Mouse (Mus musculus): ENCODE measurements around the gene Zfand2b.

Gene Zfand2b

DNA sequence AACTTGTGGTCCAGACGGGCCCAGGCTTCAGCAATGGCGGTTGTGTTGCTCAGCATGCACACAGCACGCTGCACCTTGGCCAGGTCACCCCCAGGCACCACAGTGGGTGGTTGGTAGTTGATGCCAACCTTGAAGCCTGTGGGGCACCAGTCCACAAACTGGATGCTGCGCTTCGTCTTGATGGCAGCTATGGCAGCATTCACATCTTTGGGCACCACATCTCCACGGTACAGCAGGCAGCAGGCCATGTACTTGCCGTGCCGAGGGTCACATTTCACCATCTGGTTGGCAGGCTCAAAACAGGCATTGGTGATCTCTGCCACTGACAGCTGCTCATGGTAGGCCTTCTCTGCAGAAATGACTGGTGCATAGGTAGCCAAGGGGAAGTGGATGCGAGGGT, 47.3 kb downstream of the Zfand2b start:
- DNase-seq, result peak; percentile 34

DNA sequence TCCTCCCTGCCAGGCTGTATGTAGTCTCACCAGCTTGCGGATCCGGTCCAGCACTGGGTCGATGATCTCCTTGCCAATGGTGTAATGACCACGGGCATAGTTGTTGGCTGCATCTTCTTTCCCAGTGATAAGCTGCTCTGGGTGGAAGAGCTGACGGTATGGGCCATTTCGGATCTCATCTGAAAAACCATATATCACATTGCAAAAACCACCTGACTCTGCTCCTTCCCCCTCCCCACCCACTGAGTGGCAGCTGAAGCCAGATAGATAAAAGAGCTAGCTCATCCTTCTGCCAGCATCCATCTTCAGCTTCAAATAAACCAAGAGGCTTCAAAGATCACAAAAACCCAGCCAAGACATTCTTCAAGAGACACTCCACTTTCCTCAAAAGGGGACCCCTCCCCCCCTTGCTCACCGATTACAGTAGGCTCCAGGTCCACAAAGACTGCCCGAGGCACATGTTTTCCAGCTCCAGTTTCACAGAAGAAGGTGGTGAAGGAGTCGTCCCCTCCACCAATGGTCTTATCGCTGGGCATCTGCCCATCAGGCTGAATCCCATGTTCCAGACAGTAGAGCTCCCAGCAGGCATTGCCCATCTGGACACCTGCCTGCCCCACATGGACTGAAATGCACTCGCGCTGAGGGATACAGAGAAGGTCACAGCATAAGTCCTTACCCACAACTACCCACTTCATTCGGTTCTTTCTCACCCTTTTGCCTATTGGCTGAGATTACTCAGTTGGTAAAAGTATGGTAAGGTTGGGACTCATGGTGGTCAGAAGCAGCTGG, 48.5 kb downstream of the Zfand2b start:
- peak; percentile 57 for DNase-seq

- no peak for DNase-seq
These were observed 49.4 kb downstream of the Zfand2b start for GRCm38 (mm10) chr1:75217893-75218226.

- DNase-seq, result peak; percentile 90
These were observed 50.0 kb downstream of the Zfand2b start for GRCm38 (mm10) chr1:75218227-75219001.

DNA sequence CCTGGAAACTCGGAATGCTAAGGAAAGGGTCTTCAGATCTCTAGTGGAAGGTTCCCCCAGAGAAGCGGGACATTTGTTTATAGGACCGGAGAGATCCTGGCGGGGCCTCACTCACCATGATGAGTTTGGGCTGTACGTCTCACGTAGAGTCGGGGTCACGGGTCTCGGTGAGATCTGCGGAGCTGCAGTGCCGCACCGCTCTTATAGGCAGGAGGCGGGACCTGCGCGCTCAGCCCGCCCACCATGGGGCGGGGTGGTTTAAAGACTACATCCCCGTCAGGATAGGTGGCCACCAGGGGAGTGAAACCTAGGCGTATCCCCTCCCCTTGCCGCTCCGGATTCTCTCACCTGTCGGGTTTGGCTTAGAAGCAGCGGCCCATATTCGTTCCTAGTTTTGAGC, 50.6 kb downstream of the Zfand2b start:
- peak; percentile 97 for DNase-seq

DNA sequence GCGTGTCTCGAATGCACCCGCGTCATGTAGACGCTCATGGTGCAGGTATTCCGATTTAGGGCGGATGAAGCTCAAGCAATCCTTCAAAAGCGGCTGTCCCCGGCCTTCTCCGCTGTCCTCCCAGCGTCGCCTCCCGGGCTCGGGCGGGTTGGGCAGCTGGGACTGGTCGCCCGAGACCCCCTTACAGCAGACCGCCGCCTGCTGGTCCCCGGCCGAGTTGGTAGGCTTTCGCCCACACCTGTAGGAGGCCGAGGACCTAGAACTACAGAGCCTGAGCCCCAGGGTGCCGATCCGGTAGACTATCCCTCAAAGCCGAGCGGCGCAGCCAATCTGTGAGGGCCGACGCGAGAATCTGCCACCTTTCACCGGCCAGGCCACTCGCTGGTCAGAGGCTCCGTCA, 51.1 kb downstream of the Zfand2b start, which contains the start of gene Tuba4a:
Tuba4a (minus strand) TSS at position 335 of the 400 bp plus-strand sequence.
- DNase-seq, result no peak

Measured in cerebellum, adult 8-10 months (tissue).